In genomic region chr10:7860494-7860893, GRCm38 (mm10) we compare ENCODE assay signal across 18 mouse cellular contexts. TPM values are rescaled to one million over a fixed set of nuclear protein-coding genes. Genes with fewer than 3 reads are reported as not detected.
DNase-seq lines count a peak whose midpoint lies in the region; ATAC-seq and TF ChIP-seq lines count a peak whose summit lies in the region.
"Had no signal": no experiment of that assay in that cellular context is flagged by ENCODE, and none has a peak within 500 bp of the region (broad histone marks: within the 10 kb centered on the region; RNA-seq: fewer than 3 reads in every experiment).

No protein-coding gene starts in this region.

- TF ChIP-seq EP300 in heart, adult 2 months (IDR thresholded peaks at IDR 0.05; ENCODE audit: insufficient read depth, low read depth, low read length): no peak
- no peak for TF ChIP-seq EP300 in liver, postnatal 0 days (IDR thresholded peaks at IDR 0.05; ENCODE audit: low read depth)

- H3K4me3 ChIP-seq in heart, embryonic 10.5 days: no peak overlapping the region
- no peak overlapping the region for H3K4me3 ChIP-seq in heart, adult 2 months
- H3K4me3 ChIP-seq in liver, postnatal 0 days (ENCODE audit: low read depth, low read length): no peak overlapping the region
- H3K4me3 ChIP-seq in liver, embryonic 12.5 days: no peak overlapping the region
- no peak overlapping the region for H3K4me3 ChIP-seq in limb, embryonic 14.5 days (replicated peaks; ENCODE audit: low read length)
- H3K4me3 ChIP-seq in midbrain, postnatal 0 days (ENCODE audit: low read depth, low read length): no peak overlapping the region
- H3K4me3 ChIP-seq: embryonic facial prominence, embryonic 13.5 days; gastrocnemius, adult 2 months; heart, embryonic 12.5 days had no signal

- H3K79me2 ChIP-seq in heart, adult 2 months (replicated peaks; ENCODE audit: control insufficient read depth, insufficient read depth, low read length): no peaks in the 10 kb centered on the region

- no peaks in the 10 kb centered on the region for H3K4me1 ChIP-seq in heart, embryonic 10.5 days
- no peaks in the 10 kb centered on the region for H3K4me1 ChIP-seq in heart, adult 2 months (ENCODE audit: control insufficient read depth, insufficient read depth, low read length)
- H3K4me1 ChIP-seq in liver, postnatal 0 days (ENCODE audit: insufficient read depth): no peaks in the 10 kb centered on the region
- no peaks in the 10 kb centered on the region for H3K4me1 ChIP-seq in liver, embryonic 12.5 days
- peaks cover 6% of the 10 kb centered on the region; the same call in 1 of the 2 replicates for H3K4me1 ChIP-seq in limb, embryonic 14.5 days (ENCODE audit: control insufficient read depth, insufficient read depth, low read length)
- no peaks in the 10 kb centered on the region for H3K4me1 ChIP-seq in midbrain, postnatal 0 days (ENCODE audit: insufficient read depth, low read length)
- H3K4me1 ChIP-seq: embryonic facial prominence, embryonic 13.5 days; heart, embryonic 12.5 days had no signal

- intact Hi-C loops in heart, adult 2 months (cut with DNase I): no loop called here

- H3K9ac ChIP-seq in heart, adult 2 months (ENCODE audit: low read depth, low read length): no peak overlapping the region
- H3K9ac ChIP-seq in liver, postnatal 0 days (replicated peaks): no peak overlapping the region
- no peak overlapping the region for H3K9ac ChIP-seq in liver, embryonic 12.5 days
- H3K9ac ChIP-seq in limb, embryonic 14.5 days (ENCODE audit: low read depth, low read length, severe bottlenecking): no peak overlapping the region
- H3K9ac ChIP-seq in midbrain, postnatal 0 days (replicated peaks; ENCODE audit: low read length, poor library complexity, severe bottlenecking): no peak overlapping the region
- H3K9ac ChIP-seq: embryonic facial prominence, embryonic 13.5 days; heart, embryonic 12.5 days had no signal

- H3K9me3 ChIP-seq in heart, embryonic 10.5 days: no peaks in the 10 kb centered on the region
- no peaks in the 10 kb centered on the region for H3K9me3 ChIP-seq in liver, postnatal 0 days (ENCODE audit: low read length)
- H3K9me3 ChIP-seq in liver, embryonic 12.5 days (replicated peaks): no peaks in the 10 kb centered on the region
- no peaks in the 10 kb centered on the region for H3K9me3 ChIP-seq in limb, embryonic 14.5 days (ENCODE audit: control insufficient read depth, low read length)
- no peaks in the 10 kb centered on the region for H3K9me3 ChIP-seq in midbrain, postnatal 0 days (ENCODE audit: low read length)
- H3K9me3 ChIP-seq: embryonic facial prominence, embryonic 13.5 days; heart, embryonic 12.5 days had no signal

- H3K4me2 ChIP-seq in liver, postnatal 0 days (ENCODE audit: low read depth, low read length): no peak overlapping the region
- H3K4me2 ChIP-seq in liver, embryonic 12.5 days: no peak overlapping the region
- no peak overlapping the region for H3K4me2 ChIP-seq in limb, embryonic 14.5 days (replicated peaks; ENCODE audit: low read depth, low read length, severe bottlenecking)
- no peak overlapping the region for H3K4me2 ChIP-seq in midbrain, postnatal 0 days (ENCODE audit: low read depth, low read length, poor library complexity, severe bottlenecking)
- H3K4me2 ChIP-seq: embryonic facial prominence, embryonic 13.5 days; heart, embryonic 12.5 days had no signal

- H3K36me3 ChIP-seq in heart, embryonic 10.5 days: no peaks in the 10 kb centered on the region
- no peaks in the 10 kb centered on the region for H3K36me3 ChIP-seq in heart, adult 2 months (ENCODE audit: control insufficient read depth, insufficient read depth, low read length)
- H3K36me3 ChIP-seq in liver, postnatal 0 days (replicated peaks; ENCODE audit: insufficient read depth, low read length): no peaks in the 10 kb centered on the region
- H3K36me3 ChIP-seq in liver, embryonic 12.5 days: no peaks in the 10 kb centered on the region
- no peaks in the 10 kb centered on the region for H3K36me3 ChIP-seq in limb, embryonic 14.5 days (ENCODE audit: control insufficient read depth, insufficient read depth, low read length)
- H3K36me3 ChIP-seq in midbrain, postnatal 0 days (ENCODE audit: insufficient read depth, low read length): no peaks in the 10 kb centered on the region
- H3K36me3 ChIP-seq: embryonic facial prominence, embryonic 13.5 days; heart, embryonic 12.5 days had no signal

- WGBS in heart, embryonic 10.5 days: 80% methylated on average over 7 of the region's 7 CpGs
- 79% methylated on average over 7 of the region's 7 CpGs for WGBS in heart, adult 2 months
- WGBS in liver, postnatal 0 days (ENCODE audit: insufficient replicate concordance): 71% methylated on average over 7 of the region's 7 CpGs
- 60% methylated on average over 7 of the region's 7 CpGs for WGBS in liver, embryonic 12.5 days (ENCODE audit: insufficient replicate concordance)
- 98% methylated on average over 7 of the region's 7 CpGs for WGBS in limb, embryonic 14.5 days
- 90% methylated on average over 7 of the region's 7 CpGs for WGBS in midbrain, postnatal 0 days

- ATAC-seq in liver, postnatal 0 days: no peak
- ATAC-seq in liver, embryonic 12.5 days: no peak
- ATAC-seq in limb, embryonic 14.5 days (ENCODE audit: low FRiP score, low read depth): no peak
- no peak for ATAC-seq in erythroid progenitor cell, adult 5-6 weeks (replicated peaks; ENCODE audit: low FRiP score, poor library complexity, severe bottlenecking)
- no peak for ATAC-seq in midbrain, postnatal 0 days (ENCODE audit: low FRiP score)
- ATAC-seq: activated CD4-positive, CD25-positive, alpha-beta regulatory T cell, adult 4 months; forebrain, embryonic 14.5 days; Patski had no signal

- TF ChIP-seq CTCF in heart, adult 2 months (IDR thresholded peaks at IDR 0.05): no peak
- no peak for TF ChIP-seq CTCF in liver, postnatal 0 days (IDR thresholded peaks at IDR 0.05; ENCODE audit: low read depth)
- TF ChIP-seq CTCF in midbrain, postnatal 0 days (IDR thresholded peaks at IDR 0.05): no peak

- TF ChIP-seq POLR2A in heart, adult 2 months (IDR thresholded peaks at IDR 0.05; ENCODE audit: insufficient read depth, low read depth, low read length): no peak
- TF ChIP-seq POLR2A in limb, embryonic 14.5 days (IDR thresholded peaks at IDR 0.05; ENCODE audit: borderline replicate concordance, extremely low read depth, insufficient read depth, insufficient read length): no peak

- H3K27me3 ChIP-seq in heart, embryonic 10.5 days (ENCODE audit: insufficient read depth, poor library complexity, severe bottlenecking): no peaks in the 10 kb centered on the region
- no peaks in the 10 kb centered on the region for H3K27me3 ChIP-seq in heart, adult 2 months (ENCODE audit: control insufficient read depth, insufficient read depth, low read length)
- no peaks in the 10 kb centered on the region for H3K27me3 ChIP-seq in liver, postnatal 0 days (ENCODE audit: insufficient read depth, low read length)
- H3K27me3 ChIP-seq in liver, embryonic 12.5 days (replicated peaks): no peaks in the 10 kb centered on the region
- H3K27me3 ChIP-seq in limb, embryonic 14.5 days (ENCODE audit: control insufficient read depth, insufficient read depth, low read length): no peaks in the 10 kb centered on the region
- H3K27me3 ChIP-seq in midbrain, postnatal 0 days (ENCODE audit: insufficient read depth, low read length): no peaks in the 10 kb centered on the region
- H3K27me3 ChIP-seq: CH12.LX; embryonic facial prominence, embryonic 13.5 days; heart, embryonic 12.5 days had no signal

- DNase-seq in heart, embryonic 10.5 days (ENCODE audit: low spot score): peak; percentile 56
- no peak for DNase-seq in heart, adult 2 months
- DNase-seq in liver, postnatal 0 days: peak; percentile 8
- DNase-seq in limb, embryonic 14.5 days (ENCODE audit: low spot score): no peak
- no peak for DNase-seq in midbrain, postnatal 0 days (ENCODE audit: low spot score)
- DNase-seq: adrenal gland, postnatal 14 days; cerebellum, adult 11-12 months; cerebellum, adult 9-10 months; gastrocnemius, adult 2 months; gastrocnemius, postnatal 25 days had no signal

- H3K27ac ChIP-seq in heart, embryonic 10.5 days: no peak overlapping the region
- H3K27ac ChIP-seq in heart, adult 2 months: no peak overlapping the region
- H3K27ac ChIP-seq in liver, postnatal 0 days (ENCODE audit: low read depth): no peak overlapping the region
- H3K27ac ChIP-seq in liver, embryonic 12.5 days: no peak overlapping the region
- peak overlapping the region; percentile 67 for H3K27ac ChIP-seq in limb, embryonic 14.5 days (replicated peaks; ENCODE audit: low read depth, low read length)
- no peak overlapping the region for H3K27ac ChIP-seq in midbrain, postnatal 0 days (ENCODE audit: low read depth, low read length)
- H3K27ac ChIP-seq: embryonic facial prominence, embryonic 13.5 days; gastrocnemius, adult 2 months had no signal

RNA-seq across cellular contexts. Expression of gene Zc3h12d, which starts 28.2 kb away (rescaled TPM):
- polyA plus RNA-seq in heart, embryonic 10.5 days (2016; fragmentation: Nextera tagmentation; extraction: Ambion mirVana): 0.11 and 0.12 TPM in 2 replicates
- under 1 TPM; 0.21 to 0.32 TPM for total RNA-seq in heart, adult 2 months (2021)
- polyA plus RNA-seq in heart, adult 2 months (2012; rRNA removed): 0.35 and 0.50 TPM in 2 replicates
- polyA plus RNA-seq in liver, postnatal 0 days (2015; fragmentation: Nextera tagmentation; extraction: Ambion mirVana): 0.70 and 0.82 TPM in 2 replicates
- 0.07 and 0.14 TPM in 2 replicates for polyA plus RNA-seq in liver, embryonic 12.5 days (2016; fragmentation: Nextera tagmentation; extraction: Ambion mirVana)
- 0.38 and 0.46 TPM in 2 replicates for polyA plus RNA-seq in limb, embryonic 14.5 days (2012; rRNA removed)
- 0.17 and 0.19 TPM in 2 replicates for polyA plus RNA-seq in limb, embryonic 14.5 days (2014; fragmentation: Nextera tagmentation; extraction: Ambion mirVana)
- total RNA-seq in erythroid progenitor cell, adult 5-6 weeks (2015; ENCODE audit: low replicate concordance): 0.36 and 0.84 TPM in 2 replicates
- 0.38 and 0.90 TPM in 2 replicates for total RNA-seq in erythroid progenitor cell, adult 5-6 weeks (2017; ENCODE audit: low replicate concordance)
- 0.14 and 0.16 TPM in 2 replicates for total RNA-seq in midbrain, postnatal 0 days (2014; rRNA removed)
- 0.20 and 0.34 TPM in 2 replicates for polyA plus RNA-seq in midbrain, postnatal 0 days (2015; fragmentation: Nextera tagmentation; extraction: Ambion mirVana)
- polyA plus RNA-seq: forebrain, embryonic 14.5 days; Patski had no signal

Comparison
In these comparisons a context has a peak if more than half of its experiments do, and no peak if none do; other contexts are left out.
1. DNase-seq: peak in heart, embryonic 10.5 days (single experiment) and liver, postnatal 0 days (single experiment); none in heart, adult 2 months (0 of 2), limb, embryonic 14.5 days (single experiment) and midbrain, postnatal 0 days (single experiment).